Mouse (Mus musculus): Measurements from ENCODE around the gene Morn1.

The Morn1 gene

DNA sequence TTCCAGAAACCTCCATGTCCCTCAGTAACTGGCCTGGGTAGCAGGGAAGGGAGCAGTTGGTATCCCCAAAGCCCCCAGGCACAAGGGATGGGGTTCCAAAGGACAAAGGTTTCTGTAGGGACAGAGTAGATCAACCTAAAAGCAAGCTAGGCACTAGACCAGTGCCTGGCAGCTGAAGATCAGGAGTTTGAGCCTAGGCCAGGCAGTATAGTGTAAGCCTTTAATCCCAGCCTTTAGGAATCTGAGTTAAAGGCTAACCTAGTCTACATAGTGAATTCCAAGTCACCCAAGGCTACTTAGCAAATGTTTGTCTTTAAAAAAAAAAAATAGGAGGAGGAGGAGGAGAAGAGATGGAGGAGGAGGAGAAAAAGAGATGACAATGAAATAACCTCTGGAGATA is 102.4 kb downstream of the Morn1 start:
- no peak for DNase-seq (ENCODE audit: low spot score in 2 of 2)

DNA sequence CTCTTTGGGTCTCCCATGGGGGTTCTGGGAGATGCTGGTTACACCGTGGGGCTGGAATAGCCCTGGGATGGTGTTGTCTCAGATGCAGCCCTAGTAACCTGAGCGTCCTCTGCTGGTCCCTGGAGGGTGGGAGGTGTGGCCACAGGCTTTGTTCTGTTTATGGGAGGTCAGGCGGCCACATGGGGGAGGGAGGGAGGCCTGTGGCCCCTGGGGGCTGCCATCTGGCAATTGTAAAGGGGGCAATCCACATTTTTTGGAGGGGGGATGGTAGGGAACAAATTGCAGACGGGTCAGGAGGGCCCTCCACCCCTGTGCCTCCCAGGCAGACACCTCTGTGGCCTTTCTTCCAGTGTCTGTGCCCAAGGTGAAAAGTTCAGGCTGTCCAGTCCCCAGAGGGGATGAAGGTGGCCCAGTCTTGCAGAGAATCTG is 103.3 kb downstream of the Morn1 start:
- no peak for DNase-seq (ENCODE audit: low spot score in 2 of 2)

DNA sequence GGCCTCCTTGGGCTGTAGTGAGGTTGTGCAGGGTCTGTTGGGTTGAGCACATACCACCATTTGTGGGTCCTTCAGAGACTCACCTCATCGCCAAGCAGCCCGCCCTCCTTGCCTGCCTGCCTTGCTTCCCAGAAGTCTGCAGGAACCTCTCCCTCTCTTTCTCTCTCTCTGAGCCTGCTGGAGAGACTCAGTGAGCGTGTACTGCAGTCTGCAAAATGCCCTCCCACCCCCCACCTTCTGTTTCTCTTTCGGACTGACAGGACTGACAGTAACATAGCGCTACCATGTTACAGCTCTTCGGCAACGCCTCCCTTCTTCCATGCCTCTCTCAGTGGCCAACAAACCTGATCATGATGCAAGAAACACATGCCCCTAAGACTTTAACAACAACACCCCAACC is 103.9 kb downstream of the Morn1 start:
- no peak for DNase-seq (ENCODE audit: low spot score in 2 of 2)
